Mouse (Mus musculus) testis, adult 2 months (tissue): Measurements from ENCODE around the gene H2-DMa.

Source experiments
- CTCF ChIP-seq: fragments of 200-500 bp; IDR thresholded peaks from 2 replicates; pipeline ENCODE4 v1.5.1; 2012; ENCODE audit warnings: low read depth, mild to moderate bottlenecking, inconsistent platforms, low read length, moderate library complexity; ENCODE audit not compliant: control insufficient read depth, insufficient read depth, insufficient replicate concordance
- POLR2A ChIP-seq: fragments of 200-500 bp; IDR thresholded peaks from 2 replicates; pipeline ENCODE4 v1.6.1; 2012; ENCODE audit warnings: low read depth, mild to moderate bottlenecking, inconsistent platforms, low read length, moderate library complexity; ENCODE audit not compliant: control insufficient read depth

DNA sequence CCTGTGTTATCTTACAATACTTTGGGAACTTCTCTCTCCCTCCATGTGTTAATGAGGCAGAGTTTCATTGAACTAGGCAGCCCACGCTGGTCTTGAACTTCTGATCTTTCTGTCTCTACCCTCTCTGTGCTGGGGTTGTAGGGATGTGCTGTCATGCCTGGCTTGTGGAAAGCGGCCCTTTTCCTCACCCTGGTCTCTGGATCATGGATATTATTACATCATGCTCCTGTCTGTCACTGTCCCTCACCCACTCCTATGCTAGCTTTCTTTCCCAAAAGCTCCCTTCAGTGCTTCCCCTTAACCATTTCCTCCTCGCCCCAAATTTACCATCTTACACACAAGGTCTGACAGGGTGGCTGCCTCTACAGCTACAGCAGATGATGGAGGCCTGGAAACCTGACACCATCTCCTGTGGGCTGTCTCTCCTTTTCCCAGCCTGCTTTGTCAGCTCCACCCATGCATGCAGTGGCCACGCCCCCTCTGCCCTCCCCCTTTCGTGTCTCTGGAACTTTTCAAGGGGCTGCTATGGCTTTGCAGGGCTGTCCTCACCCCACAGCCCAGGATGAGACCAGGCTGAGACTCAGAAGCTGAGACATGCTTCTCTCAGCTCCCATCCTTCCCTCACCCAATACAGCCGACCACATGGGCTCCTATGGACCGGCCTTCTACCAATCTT is 26.0 kb upstream of the H2-DMa start:
- TF ChIP-seq CTCF (no peak), POLR2A (no peak)
